Mouse (Mus musculus) liver, adult 2 months (tissue): ENCODE data around the gene Gpr158. TPM values are rescaled to one million over a fixed set of nuclear protein-coding genes. Genes with fewer than 3 reads are reported as not detected.

ENCODE experiments used
- DNase-seq: peaks from one replicate; pipeline ENCODE4 v3.0.0-alpha.2; 2011; ENCODE audit warnings: low read depth, low spot score; ENCODE audit errors: extremely low read depth
- H3K27ac ChIP-seq: fragments of 200-500 bp; replicated peaks from 2 replicates; pipeline ENCODE4 v1.5.1; 2012; ENCODE audit warnings: low read depth, mild to moderate bottlenecking, control low read depth, inconsistent platforms, low read length; ENCODE audit not compliant: insufficient read depth
- H3K27me3 ChIP-seq: fragments of 200-500 bp; 2 replicates; pipeline ENCODE4 v1.6.1; 2012; ENCODE audit warnings: mild to moderate bottlenecking, moderate library complexity, low read length, inconsistent platforms; ENCODE audit not compliant: control insufficient read depth, insufficient read depth
- H3K36me3 ChIP-seq: fragments of 200-500 bp; 2 replicates; pipeline ENCODE4 v1.6.1; 2012; ENCODE audit warnings: low read length, inconsistent platforms; ENCODE audit not compliant: control insufficient read depth, insufficient read depth
- H3K4me1 ChIP-seq: fragments of 200-500 bp; 2 replicates; pipeline ENCODE4 v1.6.1; 2011; ENCODE audit warnings: low read length; ENCODE audit not compliant: control insufficient read depth, insufficient read depth
- H3K4me3 ChIP-seq: fragments of 200-500 bp; 2 replicates; pipeline ENCODE4 v1.5.1; 2011; ENCODE audit warnings: low read depth, mild to moderate bottlenecking, control low read depth, low read length, moderate library complexity; ENCODE audit not compliant: insufficient read depth
- H3K79me2 ChIP-seq: fragments of 200-500 bp; 2 replicates; pipeline ENCODE4 v1.6.1; 2012; ENCODE audit warnings: inconsistent platforms, mild to moderate bottlenecking, low read length, moderate library complexity; ENCODE audit not compliant: control insufficient read depth, insufficient read depth
- H3K9ac ChIP-seq: fragments of 200-500 bp; 2 replicates; pipeline ENCODE4 v1.6.1; 2012; ENCODE audit warnings: low read depth, mild to moderate bottlenecking, control low read depth, inconsistent platforms, low read length
- CTCF ChIP-seq: fragments of 200-500 bp; IDR thresholded peaks from 2 replicates; pipeline ENCODE4 v1.5.1; 2011; ENCODE audit warnings: low read depth, low read length, control low read depth
- POLR2A ChIP-seq: fragments of 200-500 bp; IDR thresholded peaks from 2 replicates; pipeline ENCODE4 v1.6.1; 2011; ENCODE audit warnings: low read length, control low read depth; ENCODE audit not compliant: insufficient read depth; ENCODE audit errors: extremely low read depth
- WGBS: fragments of 180-500 bp; shearing (Covaris S2); methylation state at CpG from one replicate; pipeline ENCODE4 v1.1.7; 2018; 5-methylcytosine and 5-hydroxymethylcytosine counted together
- polyA plus RNA-seq: library from polyadenylated mRNA; depleted of rRNA; stranded (reverse); fragments of >200 nt; gene quantifications from 2 replicates; pipeline ENCODE4 v1.2.3, GENCODE M21; 2012
- total RNA-seq: library from RNA; depleted of rRNA; stranded (reverse); fragments of >200 nt; gene quantifications from 2 replicates; pipeline ENCODE4 v1.2.3, GENCODE M21; 2014

Gpr158 gene
- total and polyA plus RNA-seq, 2 experiments: not detected

DNA sequence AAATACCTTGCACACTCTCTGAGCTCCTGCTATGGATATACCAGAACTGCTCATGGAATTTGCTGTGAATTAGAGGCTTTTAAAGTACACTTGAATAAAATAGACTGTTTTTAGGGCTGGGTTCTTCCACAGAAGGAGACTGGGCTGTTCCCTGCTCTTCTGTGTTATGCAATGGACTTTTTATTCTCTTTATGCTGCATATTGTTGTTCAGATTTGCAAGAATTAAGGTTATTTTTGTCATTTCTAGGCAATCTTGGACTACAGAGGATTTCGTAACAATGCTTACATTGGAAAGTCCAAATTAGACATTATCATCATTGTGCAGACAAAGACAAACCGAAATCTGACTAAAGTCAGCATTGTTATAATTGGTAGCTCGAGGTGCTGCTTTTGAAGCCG lies 298.4 kb downstream of the Gpr158 start:
- 70% methylated on average over 4 of the region's 4 CpGs for WGBS
- Histone ChIP-seq H3K27ac (no peak overlapping the region), H3K4me3 (no peak overlapping the region), H3K27me3 (no peaks in the 10 kb centered on the region), H3K4me1 (no peaks in the 10 kb centered on the region), H3K36me3 (no peaks in the 10 kb centered on the region), H3K79me2 (no peaks in the 10 kb centered on the region), H3K9ac (no peak overlapping the region)
- no peak for DNase-seq
- TF ChIP-seq CTCF: no peak
- TF ChIP-seq POLR2A: no peak

DNA sequence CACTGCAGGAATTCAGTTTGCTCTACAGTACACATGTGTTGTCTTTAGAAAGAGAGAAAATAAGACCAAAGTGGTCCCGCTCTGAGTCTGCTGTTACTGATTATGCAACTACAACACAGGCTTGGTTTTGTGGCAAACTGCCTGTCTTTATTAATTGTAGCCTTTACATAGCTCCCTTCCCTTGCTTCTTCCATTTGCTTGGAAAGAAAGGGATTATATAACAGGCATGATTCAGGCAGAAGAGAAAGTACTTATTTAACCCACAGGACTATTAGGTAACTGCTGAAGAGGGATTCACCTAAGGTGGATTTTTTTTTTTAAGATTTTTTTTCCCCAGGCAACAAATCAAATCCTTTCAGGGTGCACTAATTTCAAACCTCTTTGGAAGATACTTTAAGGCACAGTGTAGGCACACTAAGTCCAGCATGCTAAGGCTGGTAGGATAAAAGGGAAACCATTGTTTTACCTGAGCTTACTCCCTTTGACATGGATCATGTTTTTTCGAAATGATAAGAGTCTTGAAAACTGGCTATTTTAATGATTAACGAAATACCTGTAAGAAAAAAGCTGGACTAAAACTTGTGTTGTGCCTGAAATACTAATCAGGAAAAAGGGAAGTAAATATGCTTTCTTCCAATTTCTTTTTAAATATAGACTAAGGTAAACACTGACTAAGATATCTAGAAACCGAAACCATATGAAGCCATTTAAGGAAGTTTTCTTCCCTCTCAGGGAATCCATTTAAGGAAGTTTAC lies 308.9 kb downstream of the Gpr158 start:
- no peaks in the 10 kb centered on the region for H3K79me2 ChIP-seq
- no peak for DNase-seq
- TF ChIP-seq CTCF (no peak), POLR2A (no peak)
- H3K4me1 ChIP-seq: no peaks in the 10 kb centered on the region
- 77% methylated on average over 4 of the region's 4 CpGs for WGBS
- no peak overlapping the region for H3K4me3 ChIP-seq
- no peaks in the 10 kb centered on the region for H3K36me3 ChIP-seq
- no peak overlapping the region for H3K9ac ChIP-seq
- no peak overlapping the region for H3K27ac ChIP-seq
- no peaks in the 10 kb centered on the region for H3K27me3 ChIP-seq

DNA sequence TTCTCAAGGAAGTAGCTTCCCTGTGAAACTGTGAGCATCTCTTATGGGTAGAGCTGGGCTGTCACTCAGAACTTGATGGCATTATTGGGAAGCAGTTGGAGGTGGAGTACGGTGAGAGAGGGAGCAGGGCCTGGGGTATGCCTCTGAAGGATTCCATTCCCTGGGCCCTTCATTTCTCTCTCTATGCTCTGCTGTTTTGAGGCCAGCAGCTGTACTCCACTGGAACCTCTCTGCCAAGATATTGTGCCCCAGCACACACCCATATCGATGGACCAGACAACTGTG lies 309.4 kb downstream of the Gpr158 start:
- TF ChIP-seq CTCF: no peak
- no peak for TF ChIP-seq POLR2A
- no peaks in the 10 kb centered on the region for H3K36me3 ChIP-seq
- H3K27ac ChIP-seq: no peak overlapping the region
- H3K79me2 ChIP-seq: no peaks in the 10 kb centered on the region
- H3K4me3 ChIP-seq: no peak overlapping the region
- H3K27me3 ChIP-seq: no peaks in the 10 kb centered on the region
- WGBS: 70% methylated on average over 2 of the region's 2 CpGs
- no peak overlapping the region for H3K9ac ChIP-seq
- no peaks in the 10 kb centered on the region for H3K4me1 ChIP-seq
- DNase-seq: no peak

DNA sequence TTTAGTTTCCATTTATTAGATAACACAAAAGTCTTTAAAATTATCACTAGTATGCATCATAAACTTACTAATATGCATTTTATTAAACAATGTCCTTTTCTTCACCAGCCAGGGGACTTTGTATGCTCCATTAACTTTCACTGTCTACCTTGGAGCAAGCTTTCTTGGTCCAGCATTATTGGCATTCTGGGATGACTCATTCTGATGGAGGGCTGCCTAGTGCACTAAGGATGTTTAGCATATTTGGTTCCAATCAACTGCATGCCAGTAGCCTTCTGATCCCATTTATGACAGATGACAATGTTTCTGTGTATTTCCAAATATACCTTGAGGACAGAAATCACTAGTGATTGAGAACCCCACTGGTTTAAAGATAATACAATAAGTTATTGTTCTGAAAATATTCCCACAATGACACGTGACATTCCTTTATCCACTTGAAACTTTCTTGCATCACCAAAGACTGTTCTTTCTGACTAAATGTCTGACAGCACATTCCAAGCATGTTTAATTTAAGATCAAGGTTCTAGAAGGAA lies 313.5 kb downstream of the Gpr158 start:
- no peaks in the 10 kb centered on the region for H3K27me3 ChIP-seq
- WGBS: 65% methylated on average over 1 of the region's 1 CpGs
- H3K36me3 ChIP-seq: no peaks in the 10 kb centered on the region
- H3K4me1 ChIP-seq: no peaks in the 10 kb centered on the region
- no peaks in the 10 kb centered on the region for H3K79me2 ChIP-seq
- H3K4me3 ChIP-seq: no peak overlapping the region
- no peak for DNase-seq
- H3K9ac ChIP-seq: no peak overlapping the region
- TF ChIP-seq POLR2A (no peak), CTCF (no peak)
- no peak overlapping the region for H3K27ac ChIP-seq

DNA sequence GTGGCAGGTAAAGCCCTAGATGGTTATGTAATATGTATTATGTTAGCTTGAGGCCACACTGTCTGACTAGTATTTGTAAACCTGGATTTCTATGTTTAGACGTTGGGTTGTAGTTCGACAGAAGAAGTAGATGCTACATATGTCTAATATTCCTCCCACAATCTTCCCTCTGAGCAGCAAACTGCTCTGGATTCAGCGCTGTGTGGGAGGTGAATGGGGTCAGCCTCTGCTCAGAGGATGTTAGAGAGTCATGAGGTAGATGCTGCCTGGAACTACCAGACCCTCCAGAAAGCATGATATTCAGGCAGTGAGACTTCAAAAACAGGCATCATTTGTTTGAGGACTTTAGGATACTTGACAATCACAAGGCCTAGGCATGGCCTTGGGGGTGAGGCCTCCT lies 317.4 kb downstream of the Gpr158 start:
- TF ChIP-seq POLR2A (no peak), CTCF (no peak)
- Histone ChIP-seq H3K9ac (no peak overlapping the region), H3K36me3 (no peaks in the 10 kb centered on the region), H3K27me3 (no peaks in the 10 kb centered on the region), H3K4me3 (no peak overlapping the region), H3K79me2 (no peaks in the 10 kb centered on the region), H3K27ac (no peak overlapping the region), H3K4me1 (no peaks in the 10 kb centered on the region)
- no peak for DNase-seq
- 79% methylated on average over 3 of the region's 3 CpGs for WGBS

DNA sequence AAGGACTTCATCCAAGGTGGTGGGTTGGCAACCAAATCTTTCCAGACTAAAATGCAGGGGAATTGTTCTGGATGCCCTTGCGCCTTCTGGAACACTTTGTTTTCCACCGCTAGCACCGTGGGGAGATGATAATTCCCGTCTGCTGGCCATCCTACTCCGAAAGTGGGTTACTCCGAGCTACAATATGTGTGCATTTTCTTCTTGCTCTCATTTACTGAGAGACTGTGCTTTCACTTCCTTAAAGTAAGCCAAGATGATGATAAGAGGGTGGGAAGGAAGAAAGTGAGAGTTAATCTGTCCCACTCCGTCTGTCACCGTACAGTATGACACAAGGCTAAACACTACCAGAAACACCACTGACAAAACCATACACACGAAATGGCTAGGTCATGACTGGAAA lies 325.8 kb downstream of the Gpr158 start:
- H3K79me2 ChIP-seq: no peaks in the 10 kb centered on the region
- TF ChIP-seq CTCF (no peak), POLR2A (no peak)
- no peaks in the 10 kb centered on the region for H3K4me1 ChIP-seq
- no peak for DNase-seq
- WGBS: 86% methylated on average over 9 of the region's 9 CpGs
- H3K9ac ChIP-seq: no peak overlapping the region
- H3K36me3 ChIP-seq: no peaks in the 10 kb centered on the region
- no peak overlapping the region for H3K27ac ChIP-seq
- H3K27me3 ChIP-seq: no peaks in the 10 kb centered on the region
- no peak overlapping the region for H3K4me3 ChIP-seq
